Mouse (Mus musculus) adrenal gland, postnatal 4 days (tissue): ENCODE data around the gene Gm11938. TPM values are rescaled to one million over a fixed set of nuclear protein-coding genes. Genes with fewer than 3 reads are reported as not detected.
"Not testable (repeated sequence)": the region's sequence is repeated elsewhere in the genome, so short reads cannot be mapped to it uniquely, and the experiment has no call there.

ENCODE experiments used
- DNase-seq, 2 experiments: peaks; one replicate each; pipeline ENCODE4 v3.0.0; 2021 to 2022; ENCODE audit warnings: low spot score in 2 of 2, mixed read lengths in 2 of 2
- long read RNA-seq, 2 experiments: library from polyadenylated mRNA; stranded (forward); transcript quantifications; one replicate each; pipeline ENCODE4 v2.0.0; 2021
- total RNA-seq, 2 experiments: library from RNA; stranded (reverse); gene quantifications; 2 replicates each; pipeline ENCODE4 v1.2.3; 2021

The Gm11938 gene
- total RNA-seq: not detected
- long read RNA-seq, experiment 1: 0 reads
- long read RNA-seq, experiment 2: 0 reads

- DNase-seq: not testable (repeated sequence)
Observed at GRCm38 (mm10) chr11:99603208-99603607, at the start of gene Gm11938. TSS of gene Gm11938 (minus strand) at chr11:99603308.

- no peak for DNase-seq
Observed at GRCm38 (mm10) chr11:99650136-99650535, 47.0 kb upstream of the Gm11938 start, which contains the start of gene Gm11555. TSS of gene Gm11555 (minus strand) at chr11:99650236.

GRCm38 (mm10) chr11:99646444-99646843 lies 43.3 kb upstream of the Gm11938 start:
- no peak for DNase-seq

- no peak for DNase-seq
Observed at GRCm38 (mm10) chr11:99644351-99644750, 41.2 kb upstream of the Gm11938 start.

- DNase-seq: not testable (repeated sequence)
Observed at GRCm38 (mm10) chr11:99643635-99644139, 40.6 kb upstream of the Gm11938 start, which contains the start of gene Krtap4-7. TSS of gene Krtap4-7 (minus strand) at chr11:99644089.

- DNase-seq: no peak
Observed at GRCm38 (mm10) chr11:99640926-99641325, 37.8 kb upstream of the Gm11938 start.

GRCm38 (mm10) chr11:99637086-99637485 lies 34.0 kb upstream of the Gm11938 start:
- no peak for DNase-seq

GRCm38 (mm10) chr11:99634653-99635134 lies 31.6 kb upstream of the Gm11938 start, which contains the start of gene Krtap4-2:
TSS of gene Krtap4-2 (minus strand) at chr11:99635084.
- DNase-seq: no peak

GRCm38 (mm10) chr11:99633293-99633692 lies 30.2 kb upstream of the Gm11938 start:
- no peak for DNase-seq

- DNase-seq: no peak
Observed at GRCm38 (mm10) chr11:99630890-99631289, 27.8 kb upstream of the Gm11938 start.

- no peak for DNase-seq
Observed at GRCm38 (mm10) chr11:99628138-99628537, 25.0 kb upstream of the Gm11938 start, which contains the start of gene Krtap4-1. TSS of gene Krtap4-1 (minus strand) at chr11:99628238.

GRCm38 (mm10) chr11:99620335-99620734 lies 17.2 kb upstream of the Gm11938 start, which contains the start of gene Gm11562:
TSS of gene Gm11562 (minus strand) at chr11:99620435.
- no peak for DNase-seq

- DNase-seq: no peak
Observed at GRCm38 (mm10) chr11:99614796-99615363, 11.8 kb upstream of the Gm11938 start, which contains the start of gene Krtap2-4. TSS of gene Krtap2-4 (minus strand) at chr11:99614846.

- DNase-seq: not testable (repeated sequence)
Observed at GRCm38 (mm10) chr11:99610089-99610488, 7.0 kb upstream of the Gm11938 start, which contains the start of gene Gm11937. TSS of gene Gm11937 (minus strand) at chr11:99610189.

GRCm38 (mm10) chr11:99609126-99609525 lies 6.0 kb upstream of the Gm11938 start:
- DNase-seq: no peak

- DNase-seq: not testable (repeated sequence)
Observed at GRCm38 (mm10) chr11:99597742-99598141, 5.4 kb downstream of the Gm11938 start, which contains the start of gene Krtap9-3. TSS of gene Krtap9-3 (minus strand) at chr11:99598105.

- DNase-seq: no peak
Observed at GRCm38 (mm10) chr11:99590981-99591380, 12.1 kb downstream of the Gm11938 start, which contains the start of gene Krtap1-3. TSS of gene Krtap1-3 (minus strand) at chr11:99591339.

- DNase-seq: no peak
Observed at GRCm38 (mm10) chr11:99585096-99585495, 18.0 kb downstream of the Gm11938 start.

GRCm38 (mm10) chr11:99583245-99583704 lies 19.8 kb downstream of the Gm11938 start, which contains the start of gene Krtap1-4:
TSS of gene Krtap1-4 (minus strand) at chr11:99583654.
- no peak for DNase-seq

GRCm38 (mm10) chr11:99581564-99581963 lies 21.5 kb downstream of the Gm11938 start:
- DNase-seq: no peak

- DNase-seq: no peak
Observed at GRCm38 (mm10) chr11:99581051-99581450, 22.1 kb downstream of the Gm11938 start.

GRCm38 (mm10) chr11:99580636-99581035 lies 22.5 kb downstream of the Gm11938 start, which contains the start of gene Krtap1-5:
TSS of gene Krtap1-5 (minus strand) at chr11:99581016.
- DNase-seq: no peak
